Mouse (Mus musculus): ENCODE data around the gene Folr2.

Folr2 gene

DNA sequence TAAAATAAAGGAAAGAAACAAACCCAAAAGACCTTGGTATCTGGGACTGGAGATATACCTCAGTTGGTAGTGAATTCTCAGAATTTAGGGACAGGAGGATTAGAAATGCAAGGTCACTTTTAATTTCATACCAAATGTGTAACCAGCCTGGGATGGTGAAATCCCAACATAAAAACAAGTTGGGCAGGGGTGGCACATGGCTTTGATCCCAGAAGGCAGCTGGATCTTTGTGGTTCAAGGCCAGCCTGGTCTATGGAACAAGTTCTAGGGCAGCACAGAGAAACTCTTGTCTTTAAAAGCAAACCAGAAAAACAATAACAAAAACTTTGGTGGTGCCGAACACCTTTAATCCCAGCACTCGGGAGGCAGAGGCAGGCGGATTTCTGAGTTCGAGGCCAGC, 10.5 kb upstream of the Folr2 start:
- DNase-seq (ENCODE audit: extremely low read depth, insufficient read length, low spot score) = no peak

DNA sequence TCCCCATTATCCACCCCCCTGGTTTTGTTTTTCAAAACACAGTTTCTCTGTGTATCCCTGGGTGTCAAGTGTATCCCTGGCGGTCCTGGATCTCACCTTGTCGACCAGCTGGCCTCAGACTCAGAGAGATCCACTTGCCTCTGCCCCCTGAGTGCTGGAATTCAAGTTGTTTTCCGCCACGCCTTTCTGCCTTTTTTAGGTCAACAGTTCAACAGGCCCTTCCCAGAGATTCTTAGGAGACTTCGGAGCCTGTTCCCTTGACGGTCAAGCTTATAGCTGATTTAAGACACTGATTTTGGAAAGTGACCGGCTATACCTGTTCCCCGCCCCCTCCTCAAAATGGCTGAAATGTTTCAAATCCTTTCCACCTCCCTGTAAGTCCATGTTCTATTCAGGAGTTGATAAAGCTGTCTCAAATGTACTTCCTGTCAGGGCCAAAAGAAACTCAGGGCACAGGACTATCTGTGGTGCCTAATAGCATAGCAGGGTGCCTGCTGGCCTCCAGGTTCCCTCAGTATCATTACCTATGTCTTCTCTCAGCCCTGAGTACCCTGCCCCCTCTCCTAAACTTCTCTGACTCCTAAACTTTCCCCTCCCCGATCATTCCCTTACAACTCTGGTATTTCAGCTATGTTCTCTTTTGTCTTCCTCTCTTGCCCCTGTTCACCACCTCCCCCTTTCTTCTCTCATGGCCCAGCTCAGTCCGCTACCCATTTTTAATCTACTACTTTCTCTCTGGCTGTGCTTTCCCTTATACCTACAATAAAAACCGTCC, 9.7 kb upstream of the Folr2 start:
- no peak for DNase-seq (ENCODE audit: extremely low read depth, insufficient read length, low spot score)

DNA sequence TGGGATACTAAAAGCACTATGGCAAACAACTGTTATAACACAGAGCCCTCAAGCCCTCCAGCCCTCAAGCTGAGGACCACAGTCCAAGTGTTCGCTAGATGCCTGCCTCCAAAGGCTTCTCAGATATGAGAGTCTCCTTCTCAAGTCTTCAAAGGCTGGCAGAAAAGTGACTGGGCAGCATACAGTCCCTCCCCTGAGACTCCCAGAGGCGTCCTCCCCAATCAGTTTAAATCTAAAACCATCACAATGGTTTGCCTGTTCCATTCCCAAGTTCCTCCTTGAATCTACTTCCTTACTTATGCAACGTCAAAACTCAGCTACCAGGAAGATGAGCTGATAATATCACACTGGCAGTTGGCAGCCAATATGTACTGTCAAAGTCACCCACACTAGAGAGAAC, 6.4 kb upstream of the Folr2 start, which contains the start of gene Anapc15:
TSS of gene Anapc15 (plus strand) at position 301 of the 400 bp plus-strand sequence.
- no peak for DNase-seq (ENCODE audit: extremely low read depth, insufficient read length, low spot score)

DNA sequence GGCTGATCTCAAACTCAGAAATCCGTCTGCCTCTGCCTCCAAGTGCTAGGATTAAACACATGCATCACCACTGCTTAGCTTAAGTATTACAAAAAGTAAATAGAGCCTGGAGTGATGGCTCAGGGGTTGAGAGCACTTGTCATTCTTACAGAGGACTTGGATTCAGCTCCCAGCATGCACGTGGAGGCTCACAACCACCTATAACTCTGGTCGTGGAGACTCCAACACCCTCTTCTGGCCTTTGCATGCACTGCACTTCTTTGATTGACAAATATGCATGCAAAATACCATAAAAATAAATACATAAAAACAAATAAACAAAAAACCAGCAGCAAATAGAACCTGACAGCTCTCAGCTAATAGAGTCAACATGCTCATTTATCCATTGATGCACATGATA, 5.3 kb upstream of the Folr2 start:
- DNase-seq (ENCODE audit: extremely low read depth, insufficient read length, low spot score) = no peak

DNA sequence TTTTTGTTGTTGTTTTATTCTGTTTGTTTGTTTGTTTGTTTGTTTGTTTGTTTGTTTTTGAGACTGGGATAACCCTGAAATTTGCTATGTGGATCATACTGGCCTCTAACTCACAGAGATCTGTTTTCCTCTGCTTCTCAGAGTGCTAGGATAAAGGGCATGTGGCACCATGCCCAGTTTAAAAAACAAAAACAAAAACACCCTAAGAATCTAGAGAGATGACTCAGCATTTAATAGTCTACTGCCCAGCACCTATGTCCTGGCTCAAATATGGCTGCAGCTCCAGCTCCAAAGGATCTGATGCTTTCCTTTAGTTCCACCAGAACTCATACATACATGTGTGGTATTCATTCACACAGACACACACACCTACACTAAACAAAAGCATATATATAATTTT, 4.0 kb upstream of the Folr2 start:
- no peak for DNase-seq (ENCODE audit: extremely low read depth, insufficient read length, low spot score)

DNA sequence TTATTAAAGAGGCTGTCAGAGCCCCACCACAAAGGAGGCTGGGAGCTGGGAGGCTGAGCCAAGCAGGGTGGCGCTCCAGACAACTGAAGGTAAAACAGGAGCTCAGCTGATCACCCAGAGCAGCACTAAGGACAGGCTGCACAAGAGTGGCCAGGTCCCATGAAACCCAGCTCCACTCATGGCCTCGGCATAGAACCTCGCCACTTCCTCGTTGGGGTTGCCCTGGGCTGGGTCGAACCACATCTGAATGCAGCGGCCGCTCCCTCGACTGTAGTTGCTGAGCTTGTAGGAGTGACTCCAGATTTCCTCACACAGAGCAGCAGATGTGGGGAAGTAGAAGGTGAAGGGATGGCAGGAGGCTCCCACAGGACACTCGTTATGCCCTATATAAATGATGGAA, 1.4 kb upstream of the Folr2 start:
- DNase-seq (ENCODE audit: extremely low read depth, insufficient read length, low spot score) = no peak

DNA sequence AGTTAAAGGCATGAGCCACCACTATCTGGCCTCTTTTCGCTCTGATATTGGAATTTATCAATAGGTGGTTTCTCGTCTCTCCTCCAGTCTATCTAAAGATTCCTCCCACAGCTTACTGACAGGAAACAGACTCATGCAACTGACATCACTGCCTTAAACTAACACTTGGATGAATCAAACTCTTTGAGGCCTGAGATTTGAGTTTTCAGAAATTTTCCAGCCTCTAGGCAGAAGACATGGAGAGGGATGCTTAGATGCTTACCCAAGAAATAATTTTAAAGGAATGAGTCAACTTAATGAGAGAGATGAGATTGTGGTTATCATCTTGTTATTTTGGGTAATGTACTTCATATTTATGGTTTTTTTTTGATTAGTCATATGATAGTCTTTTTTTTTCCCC, 3.2 kb downstream of the Folr2 start:
- peak; percentile 46 for DNase-seq (ENCODE audit: extremely low read depth, insufficient read length, low spot score)

DNA sequence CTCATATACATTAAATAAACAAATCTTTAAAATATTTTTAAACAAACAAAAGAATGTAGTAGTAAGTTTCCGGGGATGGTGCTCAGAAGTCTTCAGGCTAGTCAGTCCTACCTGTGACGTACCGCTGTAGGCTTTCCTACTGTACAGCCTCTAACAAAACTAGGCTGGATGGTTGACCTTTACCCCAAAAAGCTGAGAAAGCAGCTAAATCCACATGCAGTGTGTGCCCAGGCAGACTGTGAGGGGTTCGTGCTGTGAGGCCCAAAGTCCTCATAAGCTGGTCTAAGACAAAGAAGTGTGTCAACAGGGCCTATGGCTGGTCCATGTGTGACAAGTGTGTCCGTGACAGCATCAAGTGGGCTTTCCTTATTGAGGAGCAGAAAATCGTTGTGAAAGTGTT, 4.1 kb downstream of the Folr2 start:
- DNase-seq (ENCODE audit: extremely low read depth, insufficient read length, low spot score) = no peak

DNA sequence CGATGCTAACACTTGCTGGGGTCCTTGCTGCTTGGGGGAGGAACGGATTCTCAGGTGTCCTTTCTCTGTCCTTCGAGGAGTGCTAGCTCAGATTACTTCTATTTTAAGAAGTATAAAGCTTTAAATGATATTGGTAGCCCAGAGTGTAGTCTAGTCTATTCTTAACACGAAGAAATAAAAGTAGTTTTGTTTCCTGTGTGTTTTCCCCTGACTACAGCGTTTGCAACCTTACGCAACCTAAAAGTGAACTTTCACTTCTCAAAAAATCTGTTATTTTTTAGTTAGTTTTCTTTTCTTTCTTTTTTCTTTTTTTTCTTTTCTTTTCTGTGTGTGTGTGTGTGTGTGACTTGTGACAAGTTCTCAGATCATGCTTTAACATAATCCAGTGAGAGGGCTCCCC, 5.3 kb downstream of the Folr2 start:
- no peak for DNase-seq (ENCODE audit: extremely low read depth, insufficient read length, low spot score)

DNA sequence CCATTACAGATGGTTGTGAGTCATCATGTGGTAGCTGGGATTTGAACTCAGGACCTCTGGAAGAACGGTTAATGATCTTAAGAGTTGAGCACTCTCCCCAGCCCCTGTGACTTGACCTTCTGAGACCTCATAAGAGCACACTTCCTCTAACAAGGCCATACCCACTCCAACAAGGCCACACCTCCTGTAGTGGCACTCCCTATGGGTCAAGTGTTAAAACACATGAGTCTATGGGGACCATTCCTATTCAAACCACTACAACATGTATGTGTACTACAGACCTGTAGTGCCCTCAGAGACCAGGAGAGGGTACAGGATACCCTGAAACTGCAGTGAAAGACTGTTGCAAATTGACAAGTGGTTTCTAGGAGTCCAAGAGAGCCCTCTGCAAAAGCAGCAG, 9.1 kb downstream of the Folr2 start:
- DNase-seq (ENCODE audit: extremely low read depth, insufficient read length, low spot score) = no peak

DNA sequence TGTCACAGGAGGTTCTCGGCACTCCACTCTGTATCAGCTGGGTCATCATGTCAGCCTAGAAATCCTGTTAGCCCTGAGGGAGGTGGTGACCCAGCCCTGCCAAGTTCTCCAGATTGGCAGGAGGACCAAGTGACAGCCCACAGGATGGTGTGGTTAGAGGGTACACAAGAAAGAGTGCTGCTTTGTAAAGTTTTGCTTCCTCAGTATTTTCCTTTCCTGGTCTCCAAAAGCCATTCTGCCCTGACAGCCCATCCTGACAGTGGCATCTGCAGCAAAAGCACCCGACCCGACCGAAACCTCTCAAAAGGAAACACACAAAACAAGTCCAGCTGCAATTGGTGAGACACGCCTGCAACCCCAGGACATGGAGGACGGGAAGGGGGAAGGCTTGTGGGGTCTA, 12.8 kb downstream of the Folr2 start:
- no peak for DNase-seq (ENCODE audit: extremely low read depth, insufficient read length, low spot score)

DNA sequence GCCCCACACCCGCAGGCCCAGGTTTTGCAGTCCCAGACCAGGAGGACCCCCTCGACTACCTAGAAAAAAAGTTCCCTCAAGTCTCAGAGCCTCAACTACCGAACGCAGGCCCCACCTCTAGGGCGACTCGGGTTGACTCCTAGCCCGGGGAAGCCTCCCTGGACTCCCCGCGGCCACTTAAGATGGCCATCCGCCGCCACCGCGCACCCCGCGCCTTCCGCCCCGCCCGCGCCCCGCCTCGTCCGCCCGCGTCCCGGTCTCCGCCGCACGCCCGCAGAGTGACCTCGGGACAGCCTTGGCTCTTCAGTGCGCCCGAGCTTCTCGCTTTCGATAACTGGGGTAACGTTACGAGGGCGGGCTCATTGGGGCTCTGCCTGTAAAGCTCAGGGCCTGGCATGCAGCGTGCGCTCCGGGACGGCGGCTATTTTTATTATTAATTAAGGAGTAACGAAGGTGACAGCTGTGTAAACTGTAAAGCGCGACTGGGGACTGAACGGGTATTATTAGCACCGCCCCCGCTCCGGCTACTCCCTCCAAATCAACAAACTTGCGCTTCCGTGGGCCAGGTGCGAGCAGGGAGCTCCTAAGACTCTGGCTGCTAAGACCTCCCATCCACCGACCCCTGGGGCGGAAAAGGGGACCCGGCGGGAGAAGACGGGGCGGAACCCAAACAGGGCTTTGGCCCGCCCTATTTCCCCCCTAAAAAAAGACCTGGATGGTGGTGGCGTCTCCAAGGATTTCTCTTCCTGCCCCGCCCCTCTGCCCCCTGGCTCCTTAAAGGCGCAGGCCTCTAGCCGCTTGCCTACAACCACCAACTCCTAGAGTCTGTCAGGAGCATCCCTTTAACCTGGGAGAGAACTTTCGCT, 19.2 kb downstream of the Folr2 start, which contains the start of gene Inppl1:
TSS of gene Inppl1 (minus strand) at position 624 of the 866 bp plus-strand sequence.
- DNase-seq (ENCODE audit: extremely low read depth, insufficient read length, low spot score) = peak; percentile 88

DNA sequence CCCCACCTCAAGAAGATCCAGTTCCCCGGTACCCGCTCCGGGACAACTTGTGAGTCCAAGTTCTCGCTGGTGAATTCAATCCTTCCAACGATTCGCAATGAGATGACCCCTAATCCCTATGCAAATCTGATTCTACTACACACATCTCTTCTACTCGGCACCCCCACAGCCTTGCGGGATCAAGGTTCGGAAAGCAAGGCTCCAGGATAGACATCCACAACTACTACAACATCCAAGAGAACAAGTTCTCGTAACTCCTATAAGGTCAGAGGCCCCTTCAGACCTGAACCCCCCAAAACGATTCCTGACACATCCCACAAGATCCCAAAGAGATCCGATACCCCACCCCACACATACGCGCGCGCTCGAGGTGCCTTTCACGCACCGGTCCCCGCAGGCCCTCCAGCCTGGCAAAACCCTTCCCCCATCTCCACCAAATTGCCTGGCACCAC, 19.8 kb downstream of the Folr2 start:
- peak; percentile 82 for DNase-seq (ENCODE audit: extremely low read depth, insufficient read length, low spot score)

DNA sequence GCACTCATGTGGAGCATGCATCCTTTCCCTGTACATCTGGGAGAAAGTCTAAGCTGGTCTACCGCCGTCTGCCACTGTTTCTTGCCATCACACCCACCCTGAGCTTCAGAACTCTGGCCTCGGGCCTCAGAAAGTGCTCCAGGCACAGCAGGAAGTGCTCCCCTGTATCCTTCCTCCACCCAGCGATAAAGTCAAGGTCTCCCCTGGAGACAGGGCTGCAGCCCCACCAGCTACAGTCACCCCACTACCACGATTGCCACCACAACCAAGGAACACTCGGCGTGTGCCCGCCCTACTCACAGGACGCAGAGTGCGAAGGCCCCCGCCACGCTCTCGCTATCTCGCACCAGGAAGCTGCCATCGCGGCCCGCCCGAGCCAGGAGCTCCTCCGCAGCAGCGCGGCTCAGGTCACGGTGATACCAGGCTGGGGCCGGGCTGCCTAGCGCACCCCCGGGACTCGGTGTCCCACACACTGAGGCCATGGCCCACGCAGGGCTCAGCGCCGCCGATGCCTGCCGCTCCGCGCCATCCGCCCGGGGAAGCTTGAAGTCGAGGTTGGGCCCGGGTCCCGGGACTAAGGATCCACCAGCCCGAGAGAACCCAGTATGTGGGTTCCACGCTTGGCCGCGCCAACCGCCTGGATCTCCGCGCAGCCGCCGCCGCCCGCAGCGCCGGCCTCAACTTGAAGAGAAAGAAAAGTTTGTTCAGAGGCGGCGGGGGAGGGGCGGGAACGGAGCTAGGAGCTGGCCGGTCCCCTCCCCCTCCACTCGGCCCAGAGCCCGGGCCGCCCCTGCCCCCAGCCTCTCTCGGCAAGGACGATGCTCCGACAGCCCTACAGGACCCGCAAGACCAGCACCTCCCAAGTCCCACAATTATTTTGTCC, 20.5 kb downstream of the Folr2 start:
- DNase-seq (ENCODE audit: extremely low read depth, insufficient read length, low spot score) = peak; percentile 75

DNA sequence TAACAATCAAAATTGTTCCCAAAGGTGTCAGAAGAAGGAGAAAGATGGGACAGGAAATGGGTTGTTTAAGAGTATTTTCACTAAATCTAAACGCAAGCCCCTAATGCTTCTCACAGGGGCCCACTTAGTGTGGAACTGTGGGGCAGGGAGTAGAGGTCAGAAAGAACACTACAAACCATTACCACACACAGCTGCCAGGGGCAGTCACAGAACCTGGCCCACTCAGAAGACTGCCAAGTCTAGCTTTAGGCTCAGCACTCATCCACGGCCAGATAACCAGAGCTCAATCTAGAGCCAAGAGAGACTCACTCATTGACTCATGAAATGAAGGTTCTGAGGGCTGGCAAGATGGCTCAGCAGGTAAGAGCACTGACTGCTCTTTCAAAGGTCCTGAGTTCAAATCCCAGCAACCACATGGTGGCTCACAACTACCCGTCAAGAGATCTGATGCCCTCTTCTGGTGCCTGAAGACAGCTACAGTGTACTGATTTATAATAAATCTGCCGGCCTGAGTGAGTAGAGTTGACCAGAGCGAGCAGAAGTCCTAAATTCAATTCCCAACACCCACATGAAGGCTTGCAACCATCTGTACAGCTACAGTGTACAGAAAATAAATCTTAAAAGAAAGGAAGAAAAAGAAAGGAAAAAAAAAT, 21.4 kb downstream of the Folr2 start:
- no peak for DNase-seq (ENCODE audit: extremely low read depth, insufficient read length, low spot score)

DNA sequence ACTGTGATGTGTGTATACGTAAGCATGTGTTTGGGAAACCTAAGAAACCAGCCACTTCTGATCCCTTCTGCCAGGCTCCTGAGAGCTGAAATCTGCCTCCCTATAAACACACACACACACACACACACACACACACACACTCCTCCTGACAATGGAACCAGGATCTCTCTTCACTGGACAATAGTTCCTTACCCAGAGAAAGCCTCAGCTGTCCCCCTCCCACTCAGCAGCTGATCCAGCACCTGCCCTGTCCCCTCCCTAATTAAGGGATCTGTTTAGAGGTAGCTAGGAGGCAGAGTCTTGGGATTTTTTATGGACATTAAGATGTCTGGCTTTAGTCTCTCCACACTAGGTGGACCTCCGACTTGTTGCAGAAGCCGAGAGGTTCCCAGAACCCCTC, 22.1 kb downstream of the Folr2 start:
- DNase-seq (ENCODE audit: extremely low read depth, insufficient read length, low spot score) = no peak

DNA sequence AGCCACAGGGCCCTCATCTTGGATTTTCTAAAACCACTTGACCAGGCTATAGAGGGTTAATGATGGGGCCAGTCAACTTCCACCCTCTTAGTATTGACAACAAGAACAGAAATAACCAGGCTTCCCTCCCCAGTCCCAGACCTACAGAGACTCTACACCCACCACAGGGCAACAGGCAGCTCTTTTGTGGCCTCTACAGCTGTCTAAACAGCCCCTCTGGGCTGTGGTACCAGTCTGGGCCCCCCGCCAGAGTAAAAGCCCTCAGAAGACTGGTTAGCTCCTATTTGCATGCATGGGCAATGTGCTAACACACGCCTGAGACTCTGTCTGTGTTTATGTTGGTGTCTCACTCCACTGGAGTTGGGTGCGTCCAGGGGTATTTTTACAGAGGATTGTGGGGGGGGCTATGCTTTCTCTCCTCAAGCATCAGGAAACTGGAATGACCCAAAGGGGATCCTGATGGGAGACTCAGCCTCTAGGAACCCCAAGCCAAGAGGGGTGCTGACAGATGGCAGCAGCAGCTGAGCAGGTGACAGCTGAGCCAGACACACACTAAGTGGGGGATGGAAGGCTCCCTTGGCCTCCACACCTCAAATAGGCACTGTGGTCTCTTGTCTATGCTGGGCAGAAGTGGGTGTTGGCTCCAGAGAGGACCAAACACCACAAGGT, 22.9 kb downstream of the Folr2 start:
- DNase-seq (ENCODE audit: extremely low read depth, insufficient read length, low spot score) = no peak

DNA sequence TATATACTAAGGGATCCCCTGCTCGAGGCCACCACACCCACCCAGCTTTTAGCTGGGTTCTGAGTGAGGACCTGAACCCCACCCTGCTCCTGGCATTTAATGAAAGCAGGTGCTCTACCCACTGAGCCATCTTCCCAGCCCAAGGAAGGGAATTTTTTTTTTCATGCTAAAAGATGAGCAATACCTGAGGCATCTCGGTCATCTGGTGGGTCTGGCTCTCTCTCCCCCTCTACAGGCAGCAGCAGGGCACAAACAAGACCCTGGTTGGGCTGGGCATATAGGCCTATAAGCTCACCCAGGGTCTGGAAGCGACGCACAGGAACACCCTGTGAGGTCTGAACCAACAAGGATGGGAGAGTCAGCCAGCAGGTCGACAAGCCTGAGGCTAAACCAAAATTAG, 23.6 kb downstream of the Folr2 start:
- DNase-seq (ENCODE audit: extremely low read depth, insufficient read length, low spot score) = no peak

DNA sequence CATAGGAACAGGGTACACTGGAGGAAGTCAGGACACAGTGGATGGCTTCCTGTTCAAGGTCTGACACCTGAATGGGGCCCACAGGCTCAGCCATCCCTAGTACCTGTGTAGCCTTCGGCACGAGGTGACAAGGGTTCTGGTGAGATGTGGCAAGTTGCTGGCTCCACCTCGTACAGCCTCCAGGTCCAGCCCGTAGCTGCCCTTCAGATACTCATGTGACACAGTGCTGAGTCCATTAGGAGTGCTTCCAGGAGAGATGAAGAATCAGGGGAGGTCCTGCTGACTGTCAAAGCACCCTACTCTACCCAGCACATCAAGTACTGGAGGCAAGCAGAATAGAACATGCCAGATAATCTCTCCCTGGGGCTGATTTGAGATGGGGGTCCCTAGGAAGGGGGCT, 24.6 kb downstream of the Folr2 start:
- no peak for DNase-seq (ENCODE audit: extremely low read depth, insufficient read length, low spot score)

DNA sequence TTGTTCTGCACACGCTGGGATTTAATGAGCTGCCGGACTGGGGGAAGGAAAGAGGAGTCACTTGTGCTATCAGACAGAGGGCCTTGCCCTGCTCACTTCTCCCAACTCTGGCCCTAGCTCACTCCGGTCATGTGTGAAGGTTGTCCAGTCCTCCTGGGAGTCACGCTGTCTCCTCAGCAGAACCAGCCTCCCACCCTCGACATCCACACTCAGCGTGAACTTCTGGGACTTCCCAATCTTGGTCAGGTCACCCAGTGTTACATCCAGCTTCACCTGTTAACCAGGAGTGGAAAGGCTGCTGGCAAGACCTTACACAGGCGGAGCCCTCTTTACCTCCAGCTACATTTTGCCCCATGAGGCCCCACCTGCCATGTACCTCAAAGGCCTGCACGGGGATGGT, 25.6 kb downstream of the Folr2 start:
- DNase-seq (ENCODE audit: extremely low read depth, insufficient read length, low spot score) = no peak

Data from 3134 (cell line).